Comparison of ENCODE assay signal across 8 mouse cellular contexts in genomic region chr17:35058911-35059892, GRCm38 (mm10). TPM values are rescaled to one million over a fixed set of nuclear protein-coding genes. Genes with fewer than 3 reads are reported as not detected.
DNase-seq lines count a peak whose midpoint lies in the region.

Ddah2 (plus strand) TSS chr17:35059035.

- DNase-seq in adipocyte (ENCODE audit: low spot score) = peak; percentile 81
- peak; percentile 98 for DNase-seq in embryo, embryonic 10 days (ENCODE audit: low spot score)
- peak; percentile 92 for DNase-seq in gastrocnemius, postnatal 10 days
- peak; percentile 52 for DNase-seq in hindlimb bud, embryonic 11.5 days (ENCODE audit: extremely low spot score, low read depth, low spot score)
- peak; percentile 59 to 71 for DNase-seq in left cerebral cortex, postnatal 25 days (ENCODE audit: low spot score in 2 of 2)
- peak; percentile 94 for DNase-seq in mesoderm, embryonic 11.5 days (ENCODE audit: low read depth, low spot score)
- peak; percentile 45 to 49 for DNase-seq in right cerebral cortex, postnatal 36 days (ENCODE audit: low spot score in 2 of 2)
- DNase-seq in yolk sac, embryonic 10.5 days (ENCODE audit: low spot score) = peak; percentile 90

- intact Hi-C loops in left cerebral cortex, postnatal 25 days (cut with DNase I) = loop anchor here (1.0 kb wide), 1 partner anchor 38 kb away; no protein-coding TSS in a partner anchor

RNA-seq across cellular contexts. Expression of gene Ddah2, which starts in this region (rescaled TPM):
- total RNA-seq in gastrocnemius, postnatal 10 days (2021) = 10 to 100 TPM; 45.3 to 51.9 TPM
- total RNA-seq in left cerebral cortex, postnatal 25 days (2021) = 10 to 100 TPM; 12.1 to 12.5 TPM

Comparison
In these comparisons a context has a peak if more than half of its experiments do, and no peak if none do; other contexts are left out.
1. Peak in every context shown above with its lines: DNase-seq.
2. DNase-seq: peak in every context shown above with its lines; median percentile 98 in embryo, embryonic 10 days; 94 in mesoderm, embryonic 11.5 days; 92 in gastrocnemius, postnatal 10 days; 90 in yolk sac, embryonic 10.5 days; 81 in adipocyte; 65 in left cerebral cortex, postnatal 25 days; 52 in hindlimb bud, embryonic 11.5 days; 47 in right cerebral cortex, postnatal 36 days.